Mouse (Mus musculus) cerebellum, postnatal 25 days (tissue): ENCODE measurements around the gene Robo2.

Experiments used
- DNase-seq, 2 experiments: peaks; one replicate each; pipeline ENCODE4 v3.0.0; 2021; ENCODE audit warnings: mixed read lengths in 2 of 2

Robo2 gene

GRCm38 (mm10) chr16:74411481-74412251 lies at the start of gene Robo2:
Gene Robo2 (minus strand): TSS chr16:74411825.
- DNase-seq: peak; percentile 67 to 68

DNA sequence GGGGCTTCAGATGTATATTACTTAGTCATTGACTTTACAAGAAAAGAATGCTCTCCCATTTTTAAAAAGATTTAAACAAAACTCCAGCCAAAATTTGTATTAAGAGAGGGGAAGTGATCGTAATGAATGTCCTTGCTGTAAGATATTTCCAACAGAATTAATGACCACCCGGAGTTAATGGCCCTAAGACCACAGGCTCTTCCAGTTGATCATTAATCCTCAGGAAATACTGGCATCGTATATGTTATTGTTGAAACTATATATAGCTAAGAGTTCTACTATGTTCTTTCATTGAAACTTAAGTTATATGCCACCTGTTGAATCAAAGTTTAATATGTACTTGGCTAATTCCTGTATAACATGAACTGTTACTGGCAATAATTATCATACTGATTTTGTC lies 46.5 kb upstream of the Robo2 start:
- no peak for DNase-seq

- no peak for DNase-seq
Observed at GRCm38 (mm10) chr16:74457736-74458135, 46.1 kb upstream of the Robo2 start.

- DNase-seq: no peak
Observed at GRCm38 (mm10) chr16:74456808-74457470, 45.3 kb upstream of the Robo2 start.

GRCm38 (mm10) chr16:74455179-74455578 lies 43.6 kb upstream of the Robo2 start:
- no peak for DNase-seq

DNA sequence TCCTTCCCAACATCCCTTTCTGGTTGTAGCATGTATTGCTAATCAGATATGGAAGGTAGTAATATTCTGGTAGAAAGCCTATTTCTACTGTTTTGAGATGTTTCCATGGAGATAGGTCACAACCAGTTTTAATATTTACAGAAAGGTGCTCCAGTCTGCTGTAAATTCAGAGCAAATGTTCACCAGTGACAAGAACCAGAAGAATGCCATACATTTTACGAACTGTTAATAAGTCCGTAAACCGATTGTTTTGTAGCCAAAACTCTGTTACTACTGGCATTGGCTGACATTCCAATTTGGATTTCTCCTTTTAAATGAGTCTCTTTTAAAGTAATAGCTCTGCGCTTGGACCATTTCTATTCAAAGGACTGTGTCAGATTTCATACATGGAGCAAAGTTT lies 36.4 kb upstream of the Robo2 start:
- no peak for DNase-seq

GRCm38 (mm10) chr16:74427071-74427470 lies 15.4 kb upstream of the Robo2 start:
- DNase-seq: no peak

GRCm38 (mm10) chr16:74420324-74420723 lies 8.7 kb upstream of the Robo2 start:
- DNase-seq: no peak

GRCm38 (mm10) chr16:74412471-74413291 lies 1.1 kb upstream of the Robo2 start:
- peak; percentile 69 to 79 for DNase-seq

- DNase-seq: peak in 1 of 2 experiments; percentile 18
Observed at GRCm38 (mm10) chr16:74411021-74411420, 604 bp downstream of the Robo2 start.

DNA sequence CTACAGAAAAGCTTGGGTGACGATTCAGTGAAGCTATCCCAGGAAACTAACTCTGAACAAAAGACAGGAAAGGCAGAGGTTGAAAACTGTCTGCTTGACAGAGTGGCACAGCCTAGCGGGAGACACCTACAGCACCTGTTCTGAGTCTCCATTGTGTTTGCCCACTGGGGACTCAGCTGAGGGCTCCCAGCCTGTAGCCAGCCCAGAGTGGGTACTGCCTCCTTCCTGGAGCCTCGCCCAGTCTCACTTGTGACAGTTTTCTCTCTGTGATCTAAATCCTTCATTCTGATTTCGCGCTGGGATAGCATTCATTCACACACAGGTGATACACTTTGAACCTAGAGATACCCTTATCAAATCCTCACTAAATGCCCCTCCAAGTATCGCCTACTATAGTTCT lies 1.5 kb downstream of the Robo2 start:
- DNase-seq: peak; percentile 23 to 43

DNA sequence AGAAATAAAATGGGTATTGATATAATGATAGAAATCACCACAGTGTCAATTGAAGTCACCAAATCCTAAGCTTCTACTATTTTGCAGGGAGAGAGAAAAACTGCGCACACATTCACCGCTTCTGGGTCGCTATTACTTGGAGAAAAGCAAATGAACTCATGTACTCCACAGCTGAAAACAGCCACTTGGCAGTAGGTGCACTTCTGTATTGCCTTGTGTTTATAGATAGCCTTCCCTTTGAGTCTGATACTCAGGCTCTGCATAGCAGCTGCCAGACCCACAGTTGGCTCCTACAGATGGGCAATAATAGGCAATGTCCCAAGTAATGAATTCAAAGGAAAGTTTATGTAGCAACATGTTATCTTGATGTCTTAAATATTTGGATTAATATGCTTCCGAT lies 2.1 kb downstream of the Robo2 start:
- no peak for DNase-seq

GRCm38 (mm10) chr16:74408566-74408965 lies 3.1 kb downstream of the Robo2 start:
- peak; percentile 12 to 18 for DNase-seq

GRCm38 (mm10) chr16:74397291-74397690 lies 14.3 kb downstream of the Robo2 start:
- DNase-seq: no peak

DNA sequence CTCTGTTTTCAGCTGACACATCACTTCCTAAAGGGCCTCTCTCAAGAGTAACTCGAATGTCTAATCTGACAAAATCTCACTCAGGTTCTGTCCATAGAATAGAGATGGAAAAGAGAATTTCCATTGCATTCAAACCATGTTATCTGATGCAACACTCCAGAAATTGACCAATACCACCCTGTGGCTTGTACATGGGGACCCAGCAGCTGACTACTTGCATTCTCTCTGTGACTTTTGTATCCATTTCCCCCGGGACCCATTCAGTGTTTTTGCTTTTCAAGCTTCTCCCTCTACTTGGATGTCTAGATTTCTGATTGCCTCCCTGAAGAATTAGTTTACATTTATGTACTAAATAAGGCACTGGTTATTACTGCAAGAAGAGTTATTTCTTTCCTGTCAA lies 15.9 kb downstream of the Robo2 start:
- no peak for DNase-seq

DNA sequence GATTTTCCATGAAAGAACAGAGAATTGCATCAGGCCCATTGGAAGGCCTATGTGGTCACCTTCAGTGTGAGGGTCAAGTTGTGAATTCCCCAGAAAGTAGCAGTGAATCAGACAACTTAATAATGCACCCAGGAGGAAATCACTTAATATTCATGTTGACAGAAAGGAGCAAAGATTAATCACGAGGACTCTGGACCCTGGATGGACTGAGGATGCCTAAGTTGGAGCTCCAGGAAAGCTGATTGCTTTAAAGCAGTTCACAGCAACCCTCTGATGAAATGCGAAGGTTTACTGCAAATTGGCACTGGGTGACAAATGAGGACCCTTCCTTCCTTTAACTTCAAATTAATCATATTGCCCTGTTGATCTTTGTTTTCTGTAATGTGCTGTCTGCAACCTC lies 32.2 kb downstream of the Robo2 start:
- no peak for DNase-seq

DNA sequence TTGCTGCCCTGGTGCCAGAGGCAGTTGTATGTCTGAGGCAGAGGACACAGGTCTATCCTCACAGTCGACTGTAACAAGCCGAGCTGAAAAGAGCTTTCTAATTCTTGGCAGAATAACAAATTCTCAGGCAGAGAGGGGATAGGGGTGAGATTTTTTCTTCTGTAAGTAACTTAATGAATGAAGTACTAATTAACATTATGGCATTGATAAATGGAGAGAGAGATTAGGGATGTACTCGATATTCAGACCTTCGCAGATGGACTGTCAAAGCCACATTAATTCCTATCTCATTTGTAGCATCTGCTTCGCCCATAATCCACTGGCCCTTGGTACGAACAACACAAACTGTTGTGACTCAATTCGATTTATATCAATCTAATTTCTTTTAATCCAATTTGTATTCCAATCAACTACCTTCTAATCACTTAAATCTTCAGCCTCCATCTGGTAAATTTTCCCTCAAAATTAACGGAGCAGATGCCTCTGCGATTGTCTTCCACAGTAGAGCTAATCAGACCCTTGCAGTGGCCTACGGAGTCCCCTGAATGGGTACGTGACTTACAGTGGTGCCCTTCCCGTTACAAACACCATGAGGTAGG lies 36.2 kb downstream of the Robo2 start:
- no peak for DNase-seq

- peak; percentile 9 to 14 for DNase-seq
Observed at GRCm38 (mm10) chr16:74374540-74374939, 37.1 kb downstream of the Robo2 start.

- no peak for DNase-seq
Observed at GRCm38 (mm10) chr16:74373407-74373806, 38.2 kb downstream of the Robo2 start.

DNA sequence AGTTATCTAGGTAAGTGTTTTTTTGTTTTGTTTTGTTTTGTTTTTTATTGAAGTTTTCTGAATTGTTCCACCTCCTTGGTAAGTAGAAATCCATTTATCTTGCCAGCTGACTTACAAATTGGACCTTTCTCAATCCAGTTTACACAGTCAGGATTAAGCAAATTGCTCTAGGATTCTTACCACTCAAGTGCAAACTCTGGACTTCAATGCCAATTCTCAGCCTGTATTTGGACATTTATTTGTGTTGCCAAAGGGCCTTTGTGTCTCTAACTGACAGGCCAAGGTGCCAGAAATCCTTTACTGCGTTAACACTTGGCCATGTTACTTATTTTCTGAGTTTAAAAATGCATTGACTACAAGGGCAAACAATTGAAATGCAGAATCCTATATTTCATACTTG lies 38.7 kb downstream of the Robo2 start:
- no peak for DNase-seq

- no peak for DNase-seq
Observed at GRCm38 (mm10) chr16:74348437-74348836, 63.2 kb downstream of the Robo2 start.

- DNase-seq: no peak
Observed at GRCm38 (mm10) chr16:74338969-74339630, 72.5 kb downstream of the Robo2 start.
